ENCODE assay signal across 19 mouse cellular contexts in the genomic region with DNA sequence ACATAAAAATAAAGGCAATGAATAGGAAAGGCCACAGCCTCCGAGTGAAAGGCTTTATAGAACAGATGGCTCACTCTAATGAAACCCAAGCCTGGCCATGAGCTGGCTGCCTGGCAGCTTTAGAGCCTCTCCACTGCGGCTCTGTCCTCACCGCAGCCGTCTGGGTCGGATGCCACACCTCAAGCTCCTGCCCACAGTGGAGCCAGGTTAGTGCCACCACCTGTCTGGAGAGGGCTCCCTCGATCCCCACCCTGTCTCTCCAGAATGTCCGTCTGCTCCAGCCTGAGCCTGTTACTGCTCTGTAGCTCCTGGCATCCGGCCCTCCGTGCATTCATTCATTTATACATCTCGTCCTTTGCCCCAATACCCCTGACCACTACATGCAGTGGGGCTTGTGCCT. TPM values are rescaled to one million over a fixed set of nuclear protein-coding genes. Genes with fewer than 3 reads are reported as not detected.
A peak's percentile ranks its signal among the peaks of the same experiment; 100 is the strongest.
DNase-seq lines count a peak whose midpoint lies in the region; ATAC-seq and TF ChIP-seq lines count a peak whose summit lies in the region.
"Had no signal": no experiment of that assay in that cellular context is flagged by ENCODE, and none has a peak within 500 bp of the region (broad histone marks: within the 10 kb centered on the region; RNA-seq: fewer than 3 reads in every experiment).

No protein-coding gene starts in this region.

- peaks cover 5% of the 10 kb centered on the region; the same call in 1 of the 2 replicates for H3K27me3 ChIP-seq in forebrain, embryonic 14.5 days (replicated peaks; ENCODE audit: control insufficient read depth, insufficient read depth, low read length)
- H3K27me3 ChIP-seq in forebrain, postnatal 0 days (ENCODE audit: insufficient read depth, low read length) = no peaks in the 10 kb centered on the region
- peaks cover 48% of the 10 kb centered on the region for H3K27me3 ChIP-seq in limb, embryonic 13.5 days
- peaks cover 52% of the 10 kb centered on the region for H3K27me3 ChIP-seq in limb, embryonic 10.5 days (ENCODE audit: low read depth, poor library complexity, severe bottlenecking)
- H3K27me3 ChIP-seq in embryonic facial prominence, embryonic 15.5 days = peaks cover 34% of the 10 kb centered on the region

- no peaks in the 10 kb centered on the region for H3K9me3 ChIP-seq in forebrain, embryonic 14.5 days (replicated peaks; ENCODE audit: control insufficient read depth, low read length)
- no peaks in the 10 kb centered on the region for H3K9me3 ChIP-seq in forebrain, postnatal 0 days (ENCODE audit: low read length)
- no peaks in the 10 kb centered on the region for H3K9me3 ChIP-seq in limb, embryonic 13.5 days
- no peaks in the 10 kb centered on the region for H3K9me3 ChIP-seq in limb, embryonic 10.5 days (replicated peaks)
- H3K9me3 ChIP-seq in embryonic facial prominence, embryonic 15.5 days (replicated peaks) = no peaks in the 10 kb centered on the region
- H3K9me3 ChIP-seq: forebrain, embryonic 15.5 days; midbrain, embryonic 13.5 days had no signal

- no peak for ATAC-seq in forebrain, embryonic 14.5 days
- ATAC-seq in forebrain, postnatal 0 days = no peak
- ATAC-seq in limb, embryonic 13.5 days (ENCODE audit: low FRiP score, low read depth) = no peak; the same call in 1 of the 2 replicates
- 0 out of 2 replicates have a peak, but pooled peaks have one; percentile 37 for ATAC-seq in embryonic facial prominence, embryonic 15.5 days (ENCODE audit: insufficient number of reproducible peaks, low FRiP score, low TSS enrichment, low read depth)
- ATAC-seq: forebrain, embryonic 15.5 days; midbrain, embryonic 13.5 days had no signal

- H3K4me3 ChIP-seq in forebrain, embryonic 14.5 days (ENCODE audit: low read depth, low read length) = no peak overlapping the region
- H3K4me3 ChIP-seq in forebrain, postnatal 0 days (ENCODE audit: low read depth, low read length) = no peak overlapping the region
- no peak overlapping the region for H3K4me3 ChIP-seq in limb, embryonic 13.5 days
- no peak overlapping the region for H3K4me3 ChIP-seq in limb, embryonic 10.5 days
- H3K4me3 ChIP-seq in embryonic facial prominence, embryonic 15.5 days (replicated peaks) = no peak overlapping the region
- H3K4me3 ChIP-seq: erythroblast, embryonic 14.5 days; forebrain, embryonic 15.5 days; midbrain, embryonic 13.5 days had no signal

- H3K4me1 ChIP-seq in forebrain, embryonic 14.5 days (ENCODE audit: control insufficient read depth, insufficient read depth, low read length) = no peaks in the 10 kb centered on the region
- no peaks in the 10 kb centered on the region for H3K4me1 ChIP-seq in forebrain, postnatal 0 days (ENCODE audit: insufficient read depth)
- peaks cover 28% of the 10 kb centered on the region for H3K4me1 ChIP-seq in limb, embryonic 13.5 days
- H3K4me1 ChIP-seq in limb, embryonic 10.5 days = peaks cover 11% of the 10 kb centered on the region
- peaks cover 18% of the 10 kb centered on the region for H3K4me1 ChIP-seq in embryonic facial prominence, embryonic 15.5 days

- H3K4me2 ChIP-seq in forebrain, embryonic 14.5 days (ENCODE audit: low read length) = no peak overlapping the region
- H3K4me2 ChIP-seq in forebrain, postnatal 0 days (ENCODE audit: low read depth) = no peak overlapping the region
- no peak overlapping the region for H3K4me2 ChIP-seq in limb, embryonic 13.5 days (replicated peaks)
- H3K4me2 ChIP-seq in embryonic facial prominence, embryonic 15.5 days (replicated peaks) = no peak overlapping the region
- H3K4me2 ChIP-seq: forebrain, embryonic 15.5 days; liver, embryonic 11.5 days; midbrain, embryonic 13.5 days had no signal

- H3K9ac ChIP-seq in forebrain, embryonic 14.5 days (ENCODE audit: low read length) = no peak overlapping the region
- H3K9ac ChIP-seq in forebrain, postnatal 0 days = no peak overlapping the region
- H3K9ac ChIP-seq in limb, embryonic 13.5 days = no peak overlapping the region
- H3K9ac ChIP-seq in embryonic facial prominence, embryonic 15.5 days = no peak overlapping the region
- H3K9ac ChIP-seq: forebrain, embryonic 15.5 days; midbrain, embryonic 13.5 days had no signal

- no peak overlapping the region for H3K27ac ChIP-seq in forebrain, embryonic 14.5 days (ENCODE audit: low read depth, low read length)
- H3K27ac ChIP-seq in forebrain, postnatal 0 days (ENCODE audit: low read depth, low read length) = no peak overlapping the region
- H3K27ac ChIP-seq in limb, embryonic 13.5 days = 0 out of 2 replicates have a peak overlapping the region, but pooled peaks have one; percentile 3
- H3K27ac ChIP-seq in limb, embryonic 10.5 days = no peak overlapping the region
- no peak overlapping the region for H3K27ac ChIP-seq in embryonic facial prominence, embryonic 15.5 days (replicated peaks)
- H3K27ac ChIP-seq: forebrain, embryonic 15.5 days; midbrain, embryonic 13.5 days; stomach, postnatal 0 days had no signal

- H3K36me3 ChIP-seq in forebrain, embryonic 14.5 days (ENCODE audit: control insufficient read depth, insufficient read depth, low read length) = no peaks in the 10 kb centered on the region
- no peaks in the 10 kb centered on the region for H3K36me3 ChIP-seq in forebrain, postnatal 0 days (ENCODE audit: insufficient read depth)
- H3K36me3 ChIP-seq in limb, embryonic 13.5 days = no peaks in the 10 kb centered on the region
- no peaks in the 10 kb centered on the region for H3K36me3 ChIP-seq in limb, embryonic 10.5 days
- H3K36me3 ChIP-seq in embryonic facial prominence, embryonic 15.5 days = no peaks in the 10 kb centered on the region
- H3K36me3 ChIP-seq: forebrain, embryonic 15.5 days; midbrain, embryonic 13.5 days had no signal

- TF ChIP-seq CTCF in forebrain, postnatal 0 days (IDR thresholded peaks at IDR 0.05; ENCODE audit: low read depth) = no peak

- 70% methylated on average over 10 of the region's 10 CpGs for WGBS in forebrain, embryonic 14.5 days
- WGBS in forebrain, postnatal 0 days = 64% methylated on average over 10 of the region's 10 CpGs
- 60% methylated on average over 10 of the region's 10 CpGs for WGBS in limb, embryonic 13.5 days
- WGBS in limb, embryonic 10.5 days = 83% methylated on average over 10 of the region's 10 CpGs
- 58% methylated on average over 10 of the region's 10 CpGs for WGBS in embryonic facial prominence, embryonic 15.5 days

- DNase-seq in forebrain, embryonic 14.5 days (ENCODE audit: low spot score) = peak; percentile 28
- DNase-seq in forebrain, postnatal 0 days = no peak
- no peak for DNase-seq in limb, embryonic 10.5 days (ENCODE audit: low spot score)
- DNase-seq in ovary, postnatal 36 days (ENCODE audit: low spot score) = no peak
- no peak for DNase-seq in ovary, adult 18-20 months (ENCODE audit: low spot score)
- DNase-seq: embryo, embryonic 11 days; heart, adult 18-20 months; heart, postnatal 36 days; kidney, adult 11 months; lung, adult 18-20 months; lung, postnatal 14 days had no signal

RNA-seq across cellular contexts. Expression of a gene that starts 15.4 kb away (rescaled TPM):
- 0.48 TPM in 2 replicates for polyA plus RNA-seq in forebrain, embryonic 14.5 days (2014; fragmentation: Nextera tagmentation; extraction: Ambion mirVana)
- 1.8 and 2.8 TPM in 2 replicates for total RNA-seq in forebrain, postnatal 0 days (2014; rRNA removed)
- polyA plus RNA-seq in forebrain, postnatal 0 days (2015; fragmentation: Nextera tagmentation; extraction: Ambion mirVana) = 1.1 and 1.6 TPM in 2 replicates
- polyA plus RNA-seq in limb, embryonic 13.5 days (2015; fragmentation: Nextera tagmentation; extraction: Ambion mirVana) = 2.7 and 2.8 TPM in 2 replicates
- polyA plus RNA-seq in limb, embryonic 10.5 days (2016; fragmentation: Nextera tagmentation; extraction: Ambion mirVana) = 0.56 and 0.75 TPM in 2 replicates
- polyA plus RNA-seq in embryonic facial prominence, embryonic 15.5 days (2015; fragmentation: Nextera tagmentation; extraction: Ambion mirVana) = 14.2 and 15.1 TPM in 2 replicates
- total RNA-seq: megakaryocyte, adult 5-6 weeks had no signal
- polyA plus RNA-seq: erythroblast, embryonic 14.5 days had no signal

RNA-seq across cellular contexts. Expression of a gene that starts 42.9 kb away (rescaled TPM):
- polyA plus RNA-seq in forebrain, embryonic 14.5 days (2014; fragmentation: Nextera tagmentation; extraction: Ambion mirVana) = 0.32 and 0.57 TPM in 2 replicates
- 0.10 and 0.31 TPM in 2 replicates for total RNA-seq in forebrain, postnatal 0 days (2014; rRNA removed)
- polyA plus RNA-seq in forebrain, postnatal 0 days (2015; fragmentation: Nextera tagmentation; extraction: Ambion mirVana) = 0.12 and 0.15 TPM in 2 replicates
- polyA plus RNA-seq in limb, embryonic 13.5 days (2015; fragmentation: Nextera tagmentation; extraction: Ambion mirVana) = 2.3 TPM in 2 replicates
- polyA plus RNA-seq in limb, embryonic 10.5 days (2016; fragmentation: Nextera tagmentation; extraction: Ambion mirVana) = 1.4 and 1.9 TPM in 2 replicates
- 2.6 and 2.8 TPM in 2 replicates for polyA plus RNA-seq in embryonic facial prominence, embryonic 15.5 days (2015; fragmentation: Nextera tagmentation; extraction: Ambion mirVana)

RNA-seq across cellular contexts. Expression of a gene that starts 57.0 kb away (rescaled TPM):
- polyA plus RNA-seq in forebrain, embryonic 14.5 days (2014; fragmentation: Nextera tagmentation; extraction: Ambion mirVana) = 213 and 251 TPM in 2 replicates
- 315 and 344 TPM in 2 replicates for total RNA-seq in forebrain, postnatal 0 days (2014; rRNA removed)
- 428 and 457 TPM in 2 replicates for polyA plus RNA-seq in forebrain, postnatal 0 days (2015; fragmentation: Nextera tagmentation; extraction: Ambion mirVana)
- polyA plus RNA-seq in limb, embryonic 13.5 days (2015; fragmentation: Nextera tagmentation; extraction: Ambion mirVana) = 61.8 and 67.1 TPM in 2 replicates
- polyA plus RNA-seq in limb, embryonic 10.5 days (2016; fragmentation: Nextera tagmentation; extraction: Ambion mirVana) = 32.7 and 42.2 TPM in 2 replicates
- polyA plus RNA-seq in embryonic facial prominence, embryonic 15.5 days (2015; fragmentation: Nextera tagmentation; extraction: Ambion mirVana) = 77.8 and 85.7 TPM in 2 replicates
